Mouse (Mus musculus) hindbrain, embryonic 15.5 days (tissue): Measurements from ENCODE around the gene Ptch2. TPM values are rescaled to one million over a fixed set of nuclear protein-coding genes. Genes with fewer than 3 reads are reported as not detected.

Experiments
- ATAC-seq: fragments of 200-750 bp; cut with Nextera tagmentation; 2 replicates; pipeline ENCODE4 v1.8.0; 2017; ENCODE audit warnings: low read depth, moderate number of reproducible peaks, moderate TSS enrichment; ENCODE audit not compliant: low FRiP score
- H3K27ac ChIP-seq: fragments of 300-500 bp; sonication (generic); replicated peaks from 2 replicates; pipeline ENCODE4 v1.5.1; 2015; ENCODE audit warnings: mild to moderate bottlenecking, inconsistent platforms
- H3K27me3 ChIP-seq: fragments of 300-500 bp; sonication (generic); 2 replicates; pipeline ENCODE4 v1.6.1; 2015; ENCODE audit warnings: control low read depth, inconsistent platforms
- H3K36me3 ChIP-seq: fragments of 300-500 bp; sonication (generic); 2 replicates; pipeline ENCODE4 v1.6.1; 2015; ENCODE audit warnings: control low read depth, inconsistent platforms
- H3K4me1 ChIP-seq: fragments of 300-500 bp; sonication (generic); replicated peaks from 2 replicates; pipeline ENCODE4 v1.6.1; 2015; ENCODE audit warnings: control low read depth, inconsistent platforms
- H3K4me2 ChIP-seq: fragments of 300-500 bp; sonication (generic); 2 replicates; pipeline ENCODE4 v1.6.1; 2015; ENCODE audit warnings: moderate library complexity, mild to moderate bottlenecking, inconsistent platforms
- H3K4me3 ChIP-seq: fragments of 300-500 bp; sonication (generic); 2 replicates; pipeline ENCODE4 v1.5.1; 2015; ENCODE audit warnings: mild to moderate bottlenecking, inconsistent platforms
- H3K9ac ChIP-seq: fragments of 300-500 bp; sonication (generic); 2 replicates; pipeline ENCODE4 v1.6.1; 2015; ENCODE audit warnings: inconsistent platforms
- H3K9me3 ChIP-seq: fragments of 300-500 bp; sonication (generic); 2 replicates; pipeline ENCODE4 v1.6.1; 2016; ENCODE audit warnings: control low read depth, inconsistent platforms
- WGBS: fragments of 180-500 bp; shearing (Covaris S2); methylation state at CpG from one replicate; pipeline ENCODE4 v1.1.7; 2015; 5-methylcytosine and 5-hydroxymethylcytosine counted together
- polyA plus RNA-seq: library from polyadenylated mRNA; unstranded; fragments of >200 nt; fragmentation: Nextera tagmentation; extraction: Ambion mirVana; gene quantifications from 2 replicates; pipeline ENCODE4 v1.2.1, GENCODE M21; 2015

Gene Ptch2
- polyA plus RNA-seq, 1 experiment from 2014 or later = 8.0 TPM

GRCm38 (mm10) chr4:117123546-117124217 is 27.8 kb downstream of the Ptch2 start:
- no peaks in the 10 kb centered on the region for H3K27me3 ChIP-seq
- H3K27ac ChIP-seq = no peak overlapping the region
- peaks cover 10% of the 10 kb centered on the region for H3K36me3 ChIP-seq
- no peak for ATAC-seq
- no peak overlapping the region for H3K4me3 ChIP-seq
- peaks cover 32% of the 10 kb centered on the region for H3K4me1 ChIP-seq
- no peak overlapping the region for H3K9ac ChIP-seq
- 89% methylated on average over 7 of the region's 9 CpGs for WGBS
- H3K4me2 ChIP-seq = no peak overlapping the region
- no peaks in the 10 kb centered on the region for H3K9me3 ChIP-seq

- H3K4me2 ChIP-seq = no peak overlapping the region
- ATAC-seq = no peak
- WGBS = 94% methylated on average over 3 of the region's 3 CpGs
- H3K9ac ChIP-seq = no peak overlapping the region
- H3K9me3 ChIP-seq = no peaks in the 10 kb centered on the region
- H3K36me3 ChIP-seq = peaks cover 14% of the 10 kb centered on the region
- H3K4me3 ChIP-seq = no peak overlapping the region
- peaks cover 32% of the 10 kb centered on the region for H3K4me1 ChIP-seq
- no peak overlapping the region for H3K27ac ChIP-seq
- H3K27me3 ChIP-seq = no peaks in the 10 kb centered on the region
These were observed 28.3 kb downstream of the Ptch2 start for GRCm38 (mm10) chr4:117124218-117124517.

GRCm38 (mm10) chr4:117124518-117125347 is 28.9 kb downstream of the Ptch2 start:
- 71% methylated on average over 14 of the region's 14 CpGs for WGBS
- no peaks in the 10 kb centered on the region for H3K9me3 ChIP-seq
- H3K27me3 ChIP-seq = no peaks in the 10 kb centered on the region
- H3K27ac ChIP-seq = peak overlapping the region; percentile 71
- H3K4me2 ChIP-seq = 0 out of 2 replicates have a peak overlapping the region, but pooled peaks have one; percentile 7
- peaks cover 15% of the 10 kb centered on the region for H3K36me3 ChIP-seq
- H3K4me1 ChIP-seq = peaks cover 29% of the 10 kb centered on the region
- ATAC-seq = no peak
- no peak overlapping the region for H3K4me3 ChIP-seq
- H3K9ac ChIP-seq = peak overlapping the region; percentile 35; the same call in 1 of the 2 replicates

- Histone ChIP-seq H3K4me3 (no peak within 1 kb of the TSS), H3K9me3 (no peaks in the 10 kb centered on the region), H3K36me3 (peaks cover 20% of the 10 kb centered on the region), H3K4me2 (0 out of 2 replicates have a peak within 1 kb of the TSS, but pooled peaks have one; percentile 7), H3K27ac (peak within 1 kb of the TSS; percentile 71), H3K9ac (peak within 1 kb of the TSS; percentile 35; the same call in 1 of the 2 replicates), H3K4me1 (peaks cover 27% of the 10 kb centered on the region), H3K27me3 (no peaks in the 10 kb centered on the region)
- ATAC-seq = 0 out of 2 replicates have a peak, but pooled peaks have one; percentile 16
- 33% methylated on average over 8 of the region's 8 CpGs for WGBS
These were observed 29.6 kb downstream of the Ptch2 start, which contains the start of gene Btbd19 for GRCm38 (mm10) chr4:117125348-117125909. Gene Btbd19, minus strand, starts transcription at chr4:117125725.

- no peak for ATAC-seq
- Histone ChIP-seq H3K27ac (peak overlapping the region; percentile 71), H3K9me3 (no peaks in the 10 kb centered on the region), H3K27me3 (no peaks in the 10 kb centered on the region), H3K4me2 (no peak overlapping the region), H3K4me3 (no peak overlapping the region), H3K9ac (no peak overlapping the region), H3K36me3 (peaks cover 26% of the 10 kb centered on the region), H3K4me1 (peaks cover 29% of the 10 kb centered on the region)
- 50% methylated on average over 15 of the region's 15 CpGs for WGBS
These were observed 30.2 kb downstream of the Ptch2 start for GRCm38 (mm10) chr4:117125910-117126674.

GRCm38 (mm10) chr4:117126675-117127290 is 30.9 kb downstream of the Ptch2 start, which contains the start of gene Tctex1d4:
Gene Tctex1d4, plus strand, starts transcription at chr4:117126794.
- Histone ChIP-seq H3K4me2 (no peak within 1 kb of the TSS), H3K4me1 (peaks cover 31% of the 10 kb centered on the region), H3K9me3 (no peaks in the 10 kb centered on the region), H3K9ac (no peak within 1 kb of the TSS), H3K4me3 (no peak within 1 kb of the TSS), H3K36me3 (peaks cover 26% of the 10 kb centered on the region), H3K27me3 (no peaks in the 10 kb centered on the region), H3K27ac (peak within 1 kb of the TSS; percentile 71)
- ATAC-seq = no peak
- 83% methylated on average over 9 of the region's 9 CpGs for WGBS

GRCm38 (mm10) chr4:117127991-117128686 is 32.3 kb downstream of the Ptch2 start:
- Histone ChIP-seq H3K9me3 (no peaks in the 10 kb centered on the region), H3K4me3 (no peak overlapping the region), H3K4me1 (peaks cover 45% of the 10 kb centered on the region), H3K27ac (no peak overlapping the region), H3K9ac (no peak overlapping the region), H3K4me2 (no peak overlapping the region), H3K27me3 (no peaks in the 10 kb centered on the region), H3K36me3 (peaks cover 26% of the 10 kb centered on the region)
- ATAC-seq = no peak
- 91% methylated on average over 33 of the region's 33 CpGs for whole genome bisulfite sequencing

GRCm38 (mm10) chr4:117130790-117131189 is 34.9 kb downstream of the Ptch2 start:
- no peak overlapping the region for H3K9ac ChIP-seq
- H3K27me3 ChIP-seq = no peaks in the 10 kb centered on the region
- H3K4me2 ChIP-seq = no peak overlapping the region
- no peaks in the 10 kb centered on the region for H3K9me3 ChIP-seq
- no peak for ATAC-seq
- WGBS = 35% methylated on average over 6 of the region's 6 CpGs
- H3K4me1 ChIP-seq = peaks cover 39% of the 10 kb centered on the region
- H3K36me3 ChIP-seq = peaks cover 26% of the 10 kb centered on the region
- no peak overlapping the region for H3K4me3 ChIP-seq
- H3K27ac ChIP-seq = no peak overlapping the region

GRCm38 (mm10) chr4:117131198-117131597 is 35.3 kb downstream of the Ptch2 start:
- Histone ChIP-seq H3K36me3 (peaks cover 26% of the 10 kb centered on the region), H3K9ac (no peak overlapping the region), H3K4me2 (peak overlapping the region; percentile 81; the same call in 1 of the 2 replicates), H3K4me3 (peak overlapping the region; percentile 91; the same call in 1 of the 2 replicates), H3K9me3 (no peaks in the 10 kb centered on the region), H3K27me3 (no peaks in the 10 kb centered on the region), H3K27ac (no peak overlapping the region), H3K4me1 (peaks cover 36% of the 10 kb centered on the region)
- no peak for ATAC-seq
- WGBS = 36% methylated on average over 6 of the region's 6 CpGs

- WGBS = 6% methylated on average over 7 of the region's 7 CpGs
- Histone ChIP-seq H3K4me1 (peaks cover 36% of the 10 kb centered on the region), H3K9ac (peak overlapping the region; percentile 81), H3K36me3 (peaks cover 26% of the 10 kb centered on the region), H3K4me2 (peak overlapping the region; percentile 81), H3K4me3 (peak overlapping the region; percentile 91), H3K27ac (peak overlapping the region; percentile 84), H3K27me3 (no peaks in the 10 kb centered on the region), H3K9me3 (no peaks in the 10 kb centered on the region)
- no peak for ATAC-seq
These were observed 36.3 kb downstream of the Ptch2 start for GRCm38 (mm10) chr4:117131890-117132793.
